8 mouse cellular contexts compared by ENCODE assay signal in the genomic region with DNA sequence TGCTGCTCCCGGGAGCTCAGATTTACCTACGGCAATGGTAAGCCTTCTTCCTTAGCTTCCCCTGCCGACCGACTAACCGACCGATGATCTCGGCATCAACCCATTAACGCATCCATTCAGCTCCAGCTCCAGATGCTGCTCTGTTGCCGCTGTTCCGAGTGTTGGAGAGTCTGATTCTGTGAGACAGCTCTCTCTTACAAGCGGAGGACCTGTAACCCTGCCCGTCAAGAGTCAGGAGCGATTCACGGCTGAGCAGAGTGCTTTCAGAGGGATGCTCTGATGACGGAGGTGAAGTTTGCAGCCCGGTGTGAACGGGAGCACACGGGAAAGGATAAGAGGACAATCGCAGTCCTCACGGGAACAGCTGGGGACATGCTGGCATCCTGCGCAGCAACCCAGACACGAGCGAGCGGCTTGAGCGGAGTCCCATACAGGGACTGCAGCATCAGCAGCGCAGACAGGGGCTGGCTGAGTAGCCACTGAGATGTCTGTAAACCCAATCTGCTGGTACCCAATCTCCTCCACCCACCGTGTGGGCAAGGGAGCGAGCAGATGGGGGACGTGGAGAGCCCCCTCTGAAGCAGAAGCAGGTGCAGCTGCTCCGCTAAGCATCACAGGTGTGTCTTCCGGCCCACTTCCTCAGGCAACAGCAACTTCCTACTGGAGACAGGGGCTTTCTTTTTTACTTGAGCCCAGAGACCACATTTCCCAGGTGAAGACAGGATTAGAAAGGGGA.
DNase-seq lines count a peak whose midpoint lies in the region; ATAC-seq and TF ChIP-seq lines count a peak whose summit lies in the region.

No protein-coding gene starts in this region.

- peak overlapping the region; percentile 21; the same call in 1 of the 2 replicates for H3K4me2 ChIP-seq in heart, embryonic 15.5 days
- H3K4me2 ChIP-seq in forebrain, embryonic 16.5 days (ENCODE audit: low read length), result peak overlapping the region; percentile 44
- H3K4me2 ChIP-seq in midbrain, postnatal 0 days (ENCODE audit: low read depth, low read length, poor library complexity, severe bottlenecking), result peak overlapping the region; percentile 62

- H3K36me3 ChIP-seq in heart, embryonic 15.5 days, result no peaks in the 10 kb centered on the region
- no peaks in the 10 kb centered on the region for H3K36me3 ChIP-seq in forebrain, embryonic 16.5 days (ENCODE audit: control insufficient read depth, insufficient read depth)
- H3K36me3 ChIP-seq in midbrain, postnatal 0 days (ENCODE audit: insufficient read depth, low read length), result no peaks in the 10 kb centered on the region

- no peaks in the 10 kb centered on the region for H3K9me3 ChIP-seq in heart, embryonic 15.5 days (replicated peaks)
- H3K9me3 ChIP-seq in forebrain, embryonic 16.5 days (ENCODE audit: control insufficient read depth, low read length), result no peaks in the 10 kb centered on the region
- no peaks in the 10 kb centered on the region for H3K9me3 ChIP-seq in midbrain, postnatal 0 days (ENCODE audit: low read length)

- ATAC-seq in heart, embryonic 15.5 days (replicated peaks; ENCODE audit: insufficient number of reproducible peaks, insufficient read depth, low FRiP score, low read depth), result no peak
- peak; percentile 49 for ATAC-seq in forebrain, embryonic 16.5 days
- peak; percentile 36; the same call in 1 of the 2 replicates for ATAC-seq in midbrain, postnatal 0 days (ENCODE audit: low FRiP score)

- H3K4me3 ChIP-seq in heart, embryonic 15.5 days, result no peak overlapping the region
- H3K4me3 ChIP-seq in forebrain, embryonic 16.5 days (replicated peaks; ENCODE audit: low read length), result peak overlapping the region; percentile 29
- H3K4me3 ChIP-seq in midbrain, postnatal 0 days (ENCODE audit: low read depth, low read length), result peak overlapping the region; percentile 43

- no peak for DNase-seq in heart, postnatal 14 days
- peak; percentile 55 for DNase-seq in brain, adult 2 months (ENCODE audit: low read depth, low spot score)
- DNase-seq in midbrain, postnatal 0 days (ENCODE audit: low spot score), result peak; percentile 38
- no peak for DNase-seq in adrenal gland, adult (ENCODE audit: inconsistent age in 2 of 2, low spot score in 1 of 2)
- DNase-seq in c-Kit-positive CD71-positive TER-119-positive erythroid progenitor cells, embryonic 14.5 days (ENCODE audit: low spot score), result no peak
- DNase-seq in adrenal gland, postnatal 25 days, result no peak

- TF ChIP-seq CTCF in midbrain, postnatal 0 days (IDR thresholded peaks at IDR 0.05), result no peak

- 53% methylated on average over 31 of the region's 31 CpGs for WGBS in heart, embryonic 15.5 days
- 24% methylated on average over 31 of the region's 31 CpGs for WGBS in forebrain, embryonic 16.5 days
- WGBS in midbrain, postnatal 0 days, result 19% methylated on average over 31 of the region's 31 CpGs

- H3K4me1 ChIP-seq in heart, embryonic 15.5 days (replicated peaks), result peaks cover 26% of the 10 kb centered on the region
- peaks cover 45% of the 10 kb centered on the region for H3K4me1 ChIP-seq in forebrain, embryonic 16.5 days (replicated peaks; ENCODE audit: control insufficient read depth, insufficient read depth, low read length)
- H3K4me1 ChIP-seq in midbrain, postnatal 0 days (ENCODE audit: insufficient read depth, low read length), result peaks cover 16% of the 10 kb centered on the region

- no peak overlapping the region for H3K27ac ChIP-seq in heart, embryonic 15.5 days
- H3K27ac ChIP-seq in forebrain, embryonic 16.5 days (ENCODE audit: low read length), result peak overlapping the region; percentile 8; the same call in 1 of the 2 replicates
- peak overlapping the region; percentile 76 for H3K27ac ChIP-seq in midbrain, postnatal 0 days (ENCODE audit: low read depth, low read length)

- no peak overlapping the region for H3K9ac ChIP-seq in heart, embryonic 15.5 days
- H3K9ac ChIP-seq in forebrain, embryonic 16.5 days (replicated peaks; ENCODE audit: low read depth, low read length), result peak overlapping the region; percentile 46
- peak overlapping the region; percentile 64 for H3K9ac ChIP-seq in midbrain, postnatal 0 days (replicated peaks; ENCODE audit: low read length, poor library complexity, severe bottlenecking)

- H3K27me3 ChIP-seq in heart, embryonic 15.5 days, result peaks cover 12% of the 10 kb centered on the region
- H3K27me3 ChIP-seq in forebrain, embryonic 16.5 days (replicated peaks; ENCODE audit: control insufficient read depth, insufficient read depth, low read length), result no peaks in the 10 kb centered on the region
- H3K27me3 ChIP-seq in midbrain, postnatal 0 days (ENCODE audit: insufficient read depth, low read length), result no peaks in the 10 kb centered on the region

- intact Hi-C loops in heart, postnatal 14 days (cut with DNase I), result no loop called here

Comparison
In these comparisons a context has a peak if more than half of its experiments do, and no peak if none do; other contexts are left out.
1. DNase-seq: peak in brain, adult 2 months (single experiment) and midbrain, postnatal 0 days (single experiment); none in heart, postnatal 14 days (0 of 2), adrenal gland, adult (0 of 2), c-Kit-positive CD71-positive TER-119-positive erythroid progenitor cells, embryonic 14.5 days (single experiment) and adrenal gland, postnatal 25 days (single experiment).
2. Peak in every context shown above with its lines, with median percentiles within 50 percentile points of each other: H3K4me2 ChIP-seq.